Mouse (Mus musculus): Measurements from ENCODE around the gene Serpine1. TPM values are rescaled to one million over a fixed set of nuclear protein-coding genes. Genes with fewer than 3 reads are reported as not detected.

Serpine1 gene
- total and polyA plus RNA-seq, 2 experiments from 2014 or later: 0.30 to 3.7 TPM

DNA sequence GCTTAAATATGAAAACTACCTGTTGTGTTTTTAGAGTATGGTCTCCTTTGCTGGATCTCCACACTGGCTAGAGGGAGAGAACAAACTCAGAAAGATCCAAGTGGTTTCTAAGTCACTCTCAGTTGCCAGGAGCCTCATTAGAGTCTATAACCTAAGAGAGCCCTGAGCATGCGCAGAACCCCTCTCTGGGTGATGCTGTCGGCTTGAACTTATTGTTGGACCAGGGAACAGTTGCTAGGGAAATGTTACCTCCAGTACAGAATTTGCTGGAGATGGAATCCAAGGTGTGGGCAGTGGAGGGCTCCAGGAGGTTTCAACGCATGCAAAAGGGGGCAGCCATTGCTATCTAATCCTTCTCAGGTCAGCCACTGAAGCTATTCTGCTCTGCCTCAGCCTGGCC, 47.8 kb downstream of the Serpine1 start:
- Histone ChIP-seq H3K9me3 (ENCODE audit: low read length) (no peaks in the 10 kb centered on the region), H3K9ac (replicated peaks; ENCODE audit: low read length, poor library complexity, severe bottlenecking) (no peak overlapping the region), H3K36me3 (ENCODE audit: insufficient read depth, low read length) (no peaks in the 10 kb centered on the region), H3K27me3 (ENCODE audit: insufficient read depth, low read length) (peaks cover 23% of the 10 kb centered on the region), H3K27ac (ENCODE audit: low read depth, low read length) (no peak overlapping the region), H3K4me2 (ENCODE audit: low read depth, low read length, poor library complexity, severe bottlenecking) (no peak overlapping the region), H3K4me3 (ENCODE audit: low read depth, low read length) (no peak overlapping the region), H3K4me1 (ENCODE audit: insufficient read depth, low read length) (no peaks in the 10 kb centered on the region)
- 49% methylated on average over 3 of the region's 3 CpGs for WGBS
- no peak for TF ChIP-seq CTCF (IDR thresholded peaks at IDR 0.05)
- DNase-seq (ENCODE audit: low spot score) (no peak), ATAC-seq (ENCODE audit: low FRiP score) (no peak)

DNA sequence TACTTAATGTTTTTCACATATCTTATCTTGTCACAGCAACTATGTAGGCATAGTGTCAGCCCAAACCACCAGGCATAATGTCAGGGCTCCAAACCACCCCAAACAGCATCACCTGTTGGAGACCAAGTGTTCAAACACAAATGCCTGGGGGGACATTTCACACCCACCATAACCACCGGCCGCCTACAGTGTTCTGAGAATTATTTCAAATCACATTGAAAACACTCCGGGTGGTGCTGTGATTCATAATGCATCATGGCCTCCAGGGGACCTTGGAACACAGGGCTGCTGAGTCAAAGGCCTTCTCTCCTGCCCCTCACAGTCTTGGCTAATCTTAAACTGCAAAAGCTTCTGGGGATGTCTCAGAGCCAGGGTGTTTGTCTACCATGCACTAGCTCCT, 56.2 kb downstream of the Serpine1 start:
- Histone ChIP-seq H3K9me3 (ENCODE audit: low read length) (no peaks in the 10 kb centered on the region), H3K4me3 (ENCODE audit: low read depth, low read length) (no peak overlapping the region), H3K4me2 (ENCODE audit: low read depth, low read length, poor library complexity, severe bottlenecking) (no peak overlapping the region), H3K27ac (ENCODE audit: low read depth, low read length) (no peak overlapping the region), H3K36me3 (ENCODE audit: insufficient read depth, low read length) (no peaks in the 10 kb centered on the region), H3K9ac (replicated peaks; ENCODE audit: low read length, poor library complexity, severe bottlenecking) (no peak overlapping the region), H3K27me3 (ENCODE audit: insufficient read depth, low read length) (no peaks in the 10 kb centered on the region), H3K4me1 (ENCODE audit: insufficient read depth, low read length) (no peaks in the 10 kb centered on the region)
- TF ChIP-seq CTCF (IDR thresholded peaks at IDR 0.05): no peak
- WGBS: 87% methylated on average over 3 of the region's 3 CpGs
- no peak for ATAC-seq (ENCODE audit: low FRiP score)
- DNase-seq (ENCODE audit: low spot score): no peak

DNA sequence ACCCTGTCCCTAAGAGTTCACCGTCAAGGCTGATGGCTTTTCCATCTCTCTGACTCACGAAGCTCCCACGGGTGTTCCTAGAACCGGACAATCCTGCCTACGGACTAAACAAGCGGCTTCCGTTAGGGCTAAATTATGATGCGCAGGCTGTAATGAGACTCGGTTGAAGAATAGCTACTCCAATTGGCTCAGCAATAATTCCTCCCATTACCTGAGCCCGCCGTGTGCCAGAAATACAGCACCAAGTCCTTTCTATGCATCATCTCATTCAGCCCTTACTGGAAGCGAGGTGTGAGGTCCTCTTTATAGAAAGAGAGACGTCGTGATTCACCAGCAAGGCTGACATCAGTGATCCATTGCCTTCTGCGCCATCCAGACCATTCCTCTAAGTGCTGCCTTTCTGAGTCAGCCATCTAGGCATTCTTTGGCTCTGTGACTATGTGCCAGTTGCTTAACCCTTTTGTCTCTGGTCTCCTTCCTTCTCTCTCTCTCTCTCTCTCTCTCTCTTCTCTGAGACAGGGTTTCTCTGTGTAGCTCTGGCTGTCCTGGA, 59.6 kb downstream of the Serpine1 start:
- no peak for DNase-seq (ENCODE audit: low spot score)
- H3K9me3 ChIP-seq (ENCODE audit: low read length): no peaks in the 10 kb centered on the region
- H3K4me3 ChIP-seq (ENCODE audit: low read depth, low read length): no peak overlapping the region
- TF ChIP-seq CTCF (IDR thresholded peaks at IDR 0.05): no peak
- no peaks in the 10 kb centered on the region for H3K36me3 ChIP-seq (ENCODE audit: insufficient read depth, low read length)
- H3K9ac ChIP-seq (replicated peaks; ENCODE audit: low read length, poor library complexity, severe bottlenecking): no peak overlapping the region
- no peaks in the 10 kb centered on the region for H3K27me3 ChIP-seq (ENCODE audit: insufficient read depth, low read length)
- no peak for ATAC-seq (ENCODE audit: low FRiP score)
- no peak overlapping the region for H3K27ac ChIP-seq (ENCODE audit: low read depth, low read length)
- no peak overlapping the region for H3K4me2 ChIP-seq (ENCODE audit: low read depth, low read length, poor library complexity, severe bottlenecking)
- H3K4me1 ChIP-seq (ENCODE audit: insufficient read depth, low read length): no peaks in the 10 kb centered on the region
- 75% methylated on average over 15 of the region's 15 CpGs for WGBS

Other genes starting within 250 kb of the Serpine1 start
- 61.9 and 65.1 TPM in 2 replicates for gene Col26a1, start 189.1 kb downstream of the Serpine1 start, total RNA-seq (2014; rRNA removed)
- gene Col26a1, start 189.1 kb downstream of the Serpine1 start, polyA plus RNA-seq (2015; fragmentation: Nextera tagmentation; extraction: Ambion mirVana): 35.5 and 35.7 TPM in 2 replicates
- 33.5 and 42.3 TPM in 2 replicates for gene Ift22, start 164.1 kb downstream of the Serpine1 start, total RNA-seq (2014; rRNA removed)
- gene Ift22, start 164.1 kb downstream of the Serpine1 start, polyA plus RNA-seq (2015; fragmentation: Nextera tagmentation; extraction: Ambion mirVana): 122 and 137 TPM in 2 replicates
- gene Fis1, start 119.0 kb downstream of the Serpine1 start, total RNA-seq (2014; rRNA removed): 217 and 246 TPM in 2 replicates
- 391 and 425 TPM in 2 replicates for gene Fis1, start 119.0 kb downstream of the Serpine1 start, polyA plus RNA-seq (2015; fragmentation: Nextera tagmentation; extraction: Ambion mirVana)
- gene Cldn15, start 105.7 kb downstream of the Serpine1 start, total RNA-seq (2014; rRNA removed): 0.38 and 0.52 TPM in 2 replicates
- 0.07 and 0.32 TPM in 2 replicates for gene Cldn15, start 105.7 kb downstream of the Serpine1 start, polyA plus RNA-seq (2015; fragmentation: Nextera tagmentation; extraction: Ambion mirVana)
- 44.5 and 68.1 TPM in 2 replicates for gene Plod3, start 85.2 kb downstream of the Serpine1 start, total RNA-seq (2014; rRNA removed)
- gene Plod3, start 85.2 kb downstream of the Serpine1 start, polyA plus RNA-seq (2015; fragmentation: Nextera tagmentation; extraction: Ambion mirVana): 26.7 and 29.3 TPM in 2 replicates
- gene Znhit1, start 84.2 kb downstream of the Serpine1 start, total RNA-seq (2014; rRNA removed): 85.4 and 100 TPM in 2 replicates
- gene Znhit1, start 84.2 kb downstream of the Serpine1 start, polyA plus RNA-seq (2015; fragmentation: Nextera tagmentation; extraction: Ambion mirVana): 153 and 176 TPM in 2 replicates
- 103 and 154 TPM in 2 replicates for gene Vgf, start 45.9 kb downstream of the Serpine1 start, total RNA-seq (2014; rRNA removed)
- 46.8 and 49.1 TPM in 2 replicates for gene Vgf, start 45.9 kb downstream of the Serpine1 start, polyA plus RNA-seq (2015; fragmentation: Nextera tagmentation; extraction: Ambion mirVana)
- 139 and 144 TPM in 2 replicates for gene Ap1s1, start 26.1 kb downstream of the Serpine1 start, total RNA-seq (2014; rRNA removed)
- 308 and 311 TPM in 2 replicates for gene Ap1s1, start 26.1 kb downstream of the Serpine1 start, polyA plus RNA-seq (2015; fragmentation: Nextera tagmentation; extraction: Ambion mirVana)
- gene Trim56, start 43.9 kb upstream of the Serpine1 start, total RNA-seq (2014; rRNA removed): 3.7 and 5.4 TPM in 2 replicates
- gene Trim56, start 43.9 kb upstream of the Serpine1 start, polyA plus RNA-seq (2015; fragmentation: Nextera tagmentation; extraction: Ambion mirVana): 1.2 and 1.4 TPM in 2 replicates
- gene Muc3, start 77.1 kb upstream of the Serpine1 start, total RNA-seq (2014; rRNA removed): not detected in 2 replicates
- gene Muc3, start 77.1 kb upstream of the Serpine1 start, polyA plus RNA-seq (2015; fragmentation: Nextera tagmentation; extraction: Ambion mirVana): not detected in 2 replicates
- 0.90 TPM in 1 of 2 replicates, not detected in the other for gene Muc3a, start 140.1 kb upstream of the Serpine1 start, total RNA-seq (2014; rRNA removed)
- gene Muc3a, start 140.1 kb upstream of the Serpine1 start, polyA plus RNA-seq (2015; fragmentation: Nextera tagmentation; extraction: Ambion mirVana): 0.45 and 0.68 TPM in 2 replicates
- 168 and 174 TPM in 2 replicates for gene Ache, start 215.3 kb upstream of the Serpine1 start, total RNA-seq (2014; rRNA removed)
- gene Ache, start 215.3 kb upstream of the Serpine1 start, polyA plus RNA-seq (2015; fragmentation: Nextera tagmentation; extraction: Ambion mirVana): 132 and 148 TPM in 2 replicates
- 24.5 and 29.3 TPM in 2 replicates for gene Ufsp1, start 222.4 kb upstream of the Serpine1 start, total RNA-seq (2014; rRNA removed)
- gene Ufsp1, start 222.4 kb upstream of the Serpine1 start, polyA plus RNA-seq (2015; fragmentation: Nextera tagmentation; extraction: Ambion mirVana): 35.0 and 41.2 TPM in 2 replicates
- 112 and 114 TPM in 2 replicates for gene Srrt, start 235.4 kb upstream of the Serpine1 start, total RNA-seq (2014; rRNA removed)
- 53.4 and 56.4 TPM in 2 replicates for gene Srrt, start 235.4 kb upstream of the Serpine1 start, polyA plus RNA-seq (2015; fragmentation: Nextera tagmentation; extraction: Ambion mirVana)
- 11.6 and 17.5 TPM in 2 replicates for gene Trip6, start 242.1 kb upstream of the Serpine1 start, total RNA-seq (2014; rRNA removed)
- gene Trip6, start 242.1 kb upstream of the Serpine1 start, polyA plus RNA-seq (2015; fragmentation: Nextera tagmentation; extraction: Ambion mirVana): 10.3 and 10.9 TPM in 2 replicates